Mouse (Mus musculus) cerebellum, adult 2 months (tissue): ENCODE results near the gene Gm21915.

Source experiments
- CTCF ChIP-seq: fragments of 200-500 bp; IDR thresholded peaks from 2 replicates; pipeline ENCODE4 v1.5.1; 2011; ENCODE audit warnings: low read depth, mild to moderate bottlenecking, control low read depth, low read length, moderate library complexity, borderline replicate concordance; ENCODE audit not compliant: insufficient read depth
- POLR2A ChIP-seq: fragments of 200-500 bp; IDR thresholded peaks from 2 replicates; pipeline ENCODE4 v1.6.1; 2011; ENCODE audit warnings: low read length, control low read depth, borderline replicate concordance; ENCODE audit not compliant: insufficient read depth

GRCm38 (mm10) chr9:40678653-40679052 lies 8.2 kb downstream of the Gm21915 start:
- TF ChIP-seq POLR2A, result no peak
- no peak for TF ChIP-seq CTCF
